Mouse (Mus musculus) C2C12 (cell line): ENCODE results near the gene Msmo1. TPM values are rescaled to one million over a fixed set of nuclear protein-coding genes. Genes with fewer than 3 reads are reported as not detected.

ENCODE experiments used
- H3K27me3 ChIP-seq: one replicate; pipeline ENCODE4 v1.6.1; 2011; ENCODE audit not compliant: control insufficient read depth, insufficient read depth, insufficient read length
- H3K36me3 ChIP-seq: one replicate; pipeline ENCODE4 v1.6.1; 2011; ENCODE audit not compliant: control insufficient read depth, insufficient read depth
- H3K4me3 ChIP-seq: one replicate; pipeline ENCODE4 v1.5.1; 2011; ENCODE audit warnings: mild to moderate bottlenecking, control low read depth; ENCODE audit not compliant: poor library complexity, insufficient read depth, severe bottlenecking
- H3K79me2 ChIP-seq: one replicate; pipeline ENCODE4 v1.6.1; 2011; ENCODE audit not compliant: control insufficient read depth, insufficient read depth
- H3K79me3 ChIP-seq: one replicate; pipeline ENCODE4 v1.6.1; 2011; ENCODE audit warnings: low read depth, control low read depth
- H3ac ChIP-seq: one replicate; pipeline ENCODE3; 2011; ENCODE audit warnings: low read depth; ENCODE audit not compliant: control insufficient read depth, insufficient read length
- CEBPB ChIP-seq: IDR thresholded peaks from one replicate; pipeline ENCODE4 v1.6.1; 2011; ENCODE audit warnings: low read depth, mild to moderate bottlenecking, control low read depth, moderate library complexity
- CTCF ChIP-seq: IDR thresholded peaks from one replicate; pipeline ENCODE4 v1.5.1; 2011; ENCODE audit not compliant: control insufficient read depth, insufficient read depth, insufficient read length
- FOSL1 ChIP-seq: IDR thresholded peaks from one replicate; pipeline ENCODE4 v1.8.0; 2011; ENCODE audit warnings: mild to moderate bottlenecking, low read length; ENCODE audit not compliant: poor library complexity, insufficient read depth, severe bottlenecking
- MAX ChIP-seq: IDR thresholded peaks from one replicate; pipeline ENCODE4 v1.6.1; 2011; ENCODE audit warnings: mild to moderate bottlenecking, control low read depth
- MYOD1 ChIP-seq: IDR thresholded peaks from one replicate; pipeline ENCODE4 v1.6.1; 2011; ENCODE audit warnings: low read depth; ENCODE audit not compliant: control insufficient read depth, insufficient read length
- MYOG ChIP-seq: IDR thresholded peaks from one replicate; pipeline ENCODE4 v1.6.1; 2011; ENCODE audit not compliant: control insufficient read depth, insufficient read length; ENCODE audit errors: extremely low read depth
- USF1 ChIP-seq: IDR thresholded peaks from one replicate; pipeline ENCODE4 v1.6.1; 2011; ENCODE audit warnings: low read depth, mild to moderate bottlenecking, control low read depth, moderate library complexity
- polyA plus RNA-seq: library from polyadenylated mRNA; unstranded; fragments of >200 nt; fragmentation: generic; extraction: Trizol; gene quantifications from one replicate; pipeline ENCODE4 v1.2.1, GENCODE M21; 2012; ENCODE audit warnings: missing spikeins

Gene Msmo1
- polyA plus RNA-seq, 1 experiment, result 44.7 TPM

DNA sequence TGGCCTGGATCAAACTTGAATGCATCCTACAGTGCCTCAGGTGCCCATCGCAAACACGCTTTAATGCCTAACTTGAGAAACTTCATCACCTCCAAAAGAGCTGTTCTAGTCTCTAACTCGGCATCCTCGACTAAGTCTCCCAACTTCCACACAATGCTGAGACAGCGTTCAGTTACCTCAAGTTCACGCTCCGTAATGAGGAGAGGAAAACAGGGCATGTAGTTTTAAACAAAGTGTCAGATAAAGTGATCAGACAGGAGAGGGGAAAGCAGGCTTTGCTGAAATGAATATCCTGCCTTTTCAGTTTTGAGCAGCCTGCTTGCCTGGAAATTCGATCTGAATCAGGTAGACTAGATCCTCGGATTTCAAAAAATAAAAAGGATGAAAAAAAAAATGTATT, 996 bp downstream of the Msmo1 start:
- Histone ChIP-seq H3K36me3 (peaks cover 36% of the 10 kb centered on the region), H3K79me2 (peaks cover 58% of the 10 kb centered on the region), H3K4me3 (peak overlapping the region; percentile 69), H3K27me3 (no peaks in the 10 kb centered on the region), H3ac (peak overlapping the region; percentile 65), H3K79me3 (peaks cover 48% of the 10 kb centered on the region)
- no peak for TF ChIP-seq CEBPB
- no peak for TF ChIP-seq MYOG
- no peak for TF ChIP-seq CTCF
- TF ChIP-seq FOSL1, result no peak

DNA sequence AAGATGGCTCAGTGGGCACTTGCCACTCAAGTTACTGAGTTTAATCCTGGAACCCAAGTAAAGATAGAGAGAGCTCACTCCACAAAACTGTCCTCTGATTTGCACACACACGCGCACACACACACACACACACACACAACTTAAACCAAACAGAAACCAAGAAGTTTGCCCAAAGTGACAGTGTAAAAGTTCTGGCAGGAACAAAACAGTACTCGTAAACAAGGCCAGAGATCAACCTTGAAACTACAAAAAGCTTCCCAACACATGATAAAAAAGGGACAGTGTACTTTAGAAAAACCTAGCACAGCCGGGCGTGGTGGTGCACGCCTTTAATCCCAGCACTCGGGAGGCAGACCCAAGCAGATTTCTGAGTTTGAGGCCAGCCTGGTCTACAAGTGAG, 5.4 kb downstream of the Msmo1 start:
- Histone ChIP-seq H3K79me3 (peaks cover 59% of the 10 kb centered on the region), H3ac (no peak overlapping the region), H3K4me3 (no peak overlapping the region), H3K36me3 (peaks cover 68% of the 10 kb centered on the region), H3K79me2 (peaks cover 77% of the 10 kb centered on the region), H3K27me3 (no peaks in the 10 kb centered on the region)
- TF ChIP-seq CTCF (no peak), MAX (no peak), USF1 (no peak), MYOG (no peak), FOSL1 (no peak), MYOD1 (no peak), CEBPB (no peak)

DNA sequence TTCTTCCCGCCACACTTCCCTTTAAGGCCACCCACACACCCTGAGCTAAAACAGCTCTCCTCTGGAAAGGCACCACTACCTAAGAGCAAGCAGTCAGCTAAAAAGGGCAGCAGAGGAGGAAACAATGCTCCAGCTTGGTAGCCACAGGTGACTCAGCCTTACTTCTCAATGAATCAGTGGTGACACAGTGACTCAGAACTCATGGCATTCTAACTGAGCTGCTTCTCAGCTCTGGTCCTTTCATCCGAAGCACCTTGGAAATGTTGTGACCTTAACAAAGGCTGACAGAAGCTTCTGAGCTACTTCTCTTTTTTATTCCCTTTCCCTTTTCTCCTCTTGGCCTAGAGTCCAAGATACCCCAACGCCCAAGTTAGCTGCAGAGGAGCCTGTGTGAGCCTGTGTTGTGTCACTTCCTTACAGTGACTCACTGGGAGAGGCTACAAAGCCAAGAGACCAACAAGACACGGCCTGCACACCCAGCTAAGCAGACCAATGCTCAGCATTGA, 7.3 kb downstream of the Msmo1 start:
- Histone ChIP-seq H3K79me3 (peaks cover 41% of the 10 kb centered on the region), H3ac (no peak overlapping the region), H3K27me3 (no peaks in the 10 kb centered on the region), H3K36me3 (peaks cover 81% of the 10 kb centered on the region), H3K4me3 (no peak overlapping the region), H3K79me2 (peaks cover 58% of the 10 kb centered on the region)
- TF ChIP-seq MYOD1 (peak; percentile 24), USF1 (no peak), CEBPB (no peak), MYOG (no peak), CTCF (no peak), FOSL1 (peak; percentile 93), MAX (no peak)

DNA sequence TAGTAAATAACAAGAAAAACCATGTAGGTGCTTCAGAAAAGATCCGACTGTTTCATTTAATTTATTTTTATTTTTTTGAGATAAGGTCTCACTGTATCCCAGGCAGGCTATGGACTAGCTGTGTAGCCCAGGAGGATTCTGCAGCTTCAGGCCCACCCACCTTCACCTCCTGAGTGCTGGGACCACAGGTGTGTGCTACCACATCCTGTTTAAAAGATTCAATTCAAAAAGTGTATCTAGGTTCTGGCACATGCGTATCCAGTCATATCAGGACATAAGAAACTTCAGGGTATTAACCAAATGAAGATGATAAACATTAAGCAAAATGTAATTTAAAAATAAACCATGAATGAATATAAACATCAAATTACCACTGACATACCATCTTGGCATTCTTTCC, 10.4 kb downstream of the Msmo1 start:
- H3K36me3 ChIP-seq, result peaks cover 84% of the 10 kb centered on the region

DNA sequence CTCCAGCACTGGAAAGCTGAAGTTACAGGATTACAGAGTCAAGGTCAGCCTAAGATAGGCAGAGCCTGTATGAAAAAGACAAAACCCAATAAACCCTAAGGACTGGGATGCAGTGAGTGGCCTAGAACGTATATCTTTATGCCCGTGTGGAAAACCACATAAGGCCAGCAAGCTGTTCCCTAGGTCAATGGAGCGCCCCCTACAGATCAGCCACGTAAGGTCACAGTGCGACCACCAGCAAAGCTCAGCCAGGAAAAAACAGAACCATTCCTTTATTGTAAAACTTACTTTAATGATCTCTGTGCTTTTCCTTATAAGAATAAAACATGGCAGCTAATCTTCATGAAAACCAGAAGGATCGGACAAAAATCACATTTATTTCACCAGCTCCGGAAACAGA, 15.7 kb downstream of the Msmo1 start:
- no peak for TF ChIP-seq CEBPB
- TF ChIP-seq MYOG, result no peak
- no peak for TF ChIP-seq CTCF
- TF ChIP-seq FOSL1, result no peak
- no peak for TF ChIP-seq USF1
- TF ChIP-seq MYOD1, result no peak
- TF ChIP-seq MAX, result no peak
- no peak overlapping the region for H3ac ChIP-seq
- no peaks in the 10 kb centered on the region for H3K79me2 ChIP-seq
- no peaks in the 10 kb centered on the region for H3K27me3 ChIP-seq
- H3K36me3 ChIP-seq, result peaks cover 67% of the 10 kb centered on the region
- H3K4me3 ChIP-seq, result no peak overlapping the region
- no peaks in the 10 kb centered on the region for H3K79me3 ChIP-seq

More for the DNA sequence above, 10.4 kb downstream of the Msmo1 start:
- Histone ChIP-seq H3K79me3 (peaks cover 17% of the 10 kb centered on the region), H3K27me3 (no peaks in the 10 kb centered on the region), H3K4me3 (no peak overlapping the region), H3ac (no peak overlapping the region), H3K79me2 (peaks cover 28% of the 10 kb centered on the region)
- TF ChIP-seq USF1, result no peak
- TF ChIP-seq CEBPB, result no peak
- no peak for TF ChIP-seq FOSL1
- TF ChIP-seq MYOG, result no peak
- TF ChIP-seq MAX, result no peak

DNA sequence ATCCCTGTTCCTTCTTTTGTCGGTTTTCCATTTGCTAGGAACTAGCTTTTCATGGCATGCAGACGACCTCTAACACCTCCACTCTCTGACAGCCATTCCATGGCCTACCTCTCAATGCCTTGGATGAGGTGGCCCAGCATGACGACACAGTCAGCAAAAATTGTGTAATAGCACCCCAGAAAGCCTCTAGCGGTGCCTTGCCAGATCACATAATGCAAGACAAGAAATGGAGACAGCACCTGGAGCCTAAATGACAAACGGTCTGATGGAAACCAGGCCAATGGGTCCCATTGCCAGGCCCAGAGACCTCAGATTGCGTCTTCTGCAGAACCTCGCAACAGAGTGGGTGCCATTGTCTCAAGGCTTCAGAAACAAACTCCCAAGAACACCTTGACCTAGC, 21.1 kb downstream of the Msmo1 start:
- TF ChIP-seq MAX (no peak), FOSL1 (no peak), MYOD1 (no peak)

More for the DNA sequence above, 21.1 kb downstream of the Msmo1 start:
- H3K27me3 ChIP-seq, result no peaks in the 10 kb centered on the region
- no peaks in the 10 kb centered on the region for H3K79me2 ChIP-seq
- peaks cover 17% of the 10 kb centered on the region for H3K36me3 ChIP-seq
- no peak overlapping the region for H3ac ChIP-seq
- no peak overlapping the region for H3K4me3 ChIP-seq
- no peaks in the 10 kb centered on the region for H3K79me3 ChIP-seq
